Mouse (Mus musculus): Measurements from ENCODE around the gene Crp.

Gene Crp

DNA sequence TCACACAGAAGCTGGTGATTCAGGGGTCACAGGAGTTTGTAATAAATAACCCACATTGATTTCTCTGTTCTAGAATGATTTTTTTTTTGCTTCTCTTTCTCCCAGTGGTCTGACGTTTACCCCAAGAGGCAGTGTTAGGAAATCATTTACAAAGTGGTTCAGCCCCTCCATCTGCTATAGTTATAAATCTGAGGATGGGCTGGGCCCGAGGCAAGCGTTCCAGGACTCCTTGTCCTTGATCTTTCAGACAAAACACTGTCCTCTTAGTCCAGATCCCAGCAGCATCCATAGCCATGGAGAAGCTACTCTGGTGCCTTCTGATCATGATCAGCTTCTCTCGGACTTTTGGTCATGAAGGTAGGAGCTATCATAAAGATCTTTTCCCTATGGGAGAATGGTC lies at the start of gene Crp:
Gene Crp, plus strand, starts transcription at position 212 of the 400 bp plus-strand sequence.
- no peak for ATAC-seq (ENCODE audit: low TSS enrichment)

DNA sequence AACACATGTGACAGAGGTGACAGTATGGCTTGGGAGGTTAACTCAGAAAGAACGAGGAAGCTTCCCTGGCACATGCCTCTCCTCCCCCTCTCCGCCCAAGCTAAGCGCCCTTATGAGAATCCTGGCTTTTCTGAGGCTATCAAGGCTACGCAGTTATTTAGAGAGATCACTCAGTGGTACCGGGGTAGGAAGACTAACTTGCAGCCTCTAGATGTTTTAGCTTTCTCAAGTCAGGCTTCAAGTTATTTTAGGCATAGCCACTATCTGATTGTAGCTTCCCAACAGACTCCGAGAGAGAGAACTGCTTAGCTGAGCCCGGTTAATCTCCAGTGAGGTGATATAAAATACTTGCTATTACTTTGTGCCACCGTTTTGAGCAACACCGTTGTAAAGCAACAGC lies 48.5 kb upstream of the Crp start:
- no peak for ATAC-seq (ENCODE audit: low TSS enrichment)

DNA sequence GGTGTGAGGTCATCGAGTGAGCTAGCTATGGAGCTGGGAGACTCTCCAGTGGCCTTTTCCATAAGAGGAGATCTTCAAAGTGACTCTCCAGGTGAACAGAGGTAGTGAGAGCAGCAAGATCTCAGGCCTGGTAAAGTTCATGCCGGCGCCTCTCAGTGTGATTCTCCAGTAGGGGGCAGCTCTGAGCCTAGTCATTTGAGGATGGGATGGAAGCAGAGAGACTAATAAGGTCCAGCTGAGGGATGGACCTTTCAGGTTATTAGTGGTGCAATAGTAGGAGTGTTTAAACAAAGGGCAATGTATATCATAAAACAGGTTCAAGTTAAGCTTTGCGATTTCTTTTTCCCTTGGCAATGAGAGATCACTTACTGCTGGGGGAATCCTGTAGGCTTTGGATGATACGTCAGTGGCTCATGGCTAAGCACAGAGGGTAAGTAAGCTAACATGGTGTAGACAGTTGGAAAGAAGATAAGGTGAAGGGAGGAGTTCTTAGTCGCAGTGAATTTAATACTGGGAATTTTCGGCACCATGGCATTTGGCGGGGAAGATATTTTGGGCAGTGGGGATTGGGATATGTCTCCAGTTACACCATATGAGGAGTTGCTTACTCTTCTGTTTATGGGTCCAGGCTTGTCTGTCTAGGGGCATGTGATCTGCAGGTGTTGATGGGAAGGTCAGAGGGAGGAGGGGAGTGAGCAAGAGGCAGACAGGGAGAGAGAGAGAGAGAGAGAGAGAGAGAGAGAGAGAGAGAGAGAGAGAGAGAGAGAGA lies 47.2 kb upstream of the Crp start:
- no peak for ATAC-seq (ENCODE audit: low TSS enrichment)

DNA sequence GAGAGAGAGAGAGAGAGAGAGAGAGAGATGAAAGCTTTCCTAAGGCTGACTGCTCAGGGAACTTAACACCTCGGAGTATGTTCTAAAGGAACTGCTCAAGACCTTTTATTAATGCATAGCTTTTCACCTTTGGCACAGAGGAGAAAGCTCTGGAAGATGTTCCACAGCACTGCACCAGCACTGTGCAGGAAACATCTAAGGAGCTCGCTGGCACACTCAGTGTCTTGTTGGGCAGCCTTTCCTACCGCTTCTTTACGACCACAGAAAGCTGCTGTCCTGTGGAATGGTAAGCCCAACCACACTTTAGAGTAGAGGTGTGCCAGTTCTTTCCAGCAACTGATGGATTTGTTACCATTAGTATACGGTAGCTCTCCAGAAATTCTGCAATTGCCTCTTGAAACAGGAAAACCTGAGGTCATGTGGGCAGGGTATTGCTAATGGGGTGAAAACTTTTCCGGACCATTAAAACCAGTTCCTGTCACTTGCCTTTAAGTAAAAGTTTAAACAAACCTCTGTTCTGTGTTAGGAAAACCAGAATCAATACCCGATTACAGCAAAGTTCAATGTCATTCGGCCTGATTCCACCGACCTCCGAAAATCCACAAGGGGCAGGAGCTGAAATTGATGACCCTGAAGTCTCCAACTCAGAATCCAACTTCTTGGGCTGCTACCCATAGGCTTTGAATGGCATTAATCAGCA lies 46.4 kb upstream of the Crp start:
- ATAC-seq (ENCODE audit: low TSS enrichment) = no peak

DNA sequence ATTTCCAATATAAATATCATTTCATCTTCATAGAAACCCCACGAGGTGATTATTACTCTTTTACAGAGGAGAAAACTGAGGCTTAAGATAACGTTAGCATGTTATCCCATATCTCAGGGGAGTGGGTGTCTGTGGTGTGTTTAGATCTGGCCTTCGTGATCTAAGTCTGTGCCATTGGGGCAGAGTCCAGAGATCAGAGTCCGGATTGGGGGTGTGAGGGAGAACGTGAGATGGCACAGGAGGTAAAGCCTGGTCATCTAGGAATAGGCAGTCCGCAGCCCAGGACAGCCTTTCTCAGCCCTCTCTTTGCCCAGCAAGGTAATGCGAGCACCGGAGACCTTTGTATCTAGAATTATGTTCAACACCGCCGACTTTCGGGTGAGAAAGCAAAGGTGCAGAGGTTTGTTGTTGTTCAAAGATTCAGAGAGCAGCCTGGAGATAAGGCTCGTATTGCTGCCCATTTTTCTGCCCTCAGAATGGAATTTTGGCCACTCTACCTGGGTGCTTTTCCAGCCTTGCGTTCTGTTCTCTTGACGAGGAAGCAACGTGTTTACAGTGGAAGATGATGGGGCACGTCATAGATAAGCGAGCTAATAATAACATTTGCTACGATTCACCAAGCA lies 45.7 kb upstream of the Crp start:
- no peak for ATAC-seq (ENCODE audit: low TSS enrichment)

DNA sequence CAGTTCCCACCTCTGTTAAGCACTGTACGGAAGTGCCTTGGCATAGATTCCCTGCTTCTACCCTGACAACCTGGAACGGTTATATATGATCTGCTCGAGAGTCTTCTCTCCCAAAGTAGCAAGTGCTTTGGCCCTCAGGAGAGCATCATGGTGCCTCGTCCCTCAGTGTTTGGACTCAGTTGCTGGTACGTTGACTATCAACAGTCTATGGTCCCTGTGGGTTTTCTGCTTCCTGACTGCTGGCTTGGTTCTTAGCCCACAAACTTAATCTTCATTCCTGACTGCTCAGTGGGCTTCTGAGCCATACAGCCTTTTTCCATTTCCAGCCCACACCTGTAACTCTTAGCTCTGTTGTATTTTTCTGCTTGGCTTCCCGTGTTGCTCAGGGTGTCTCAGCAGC lies 44.0 kb upstream of the Crp start:
- ATAC-seq (ENCODE audit: low TSS enrichment) = no peak

DNA sequence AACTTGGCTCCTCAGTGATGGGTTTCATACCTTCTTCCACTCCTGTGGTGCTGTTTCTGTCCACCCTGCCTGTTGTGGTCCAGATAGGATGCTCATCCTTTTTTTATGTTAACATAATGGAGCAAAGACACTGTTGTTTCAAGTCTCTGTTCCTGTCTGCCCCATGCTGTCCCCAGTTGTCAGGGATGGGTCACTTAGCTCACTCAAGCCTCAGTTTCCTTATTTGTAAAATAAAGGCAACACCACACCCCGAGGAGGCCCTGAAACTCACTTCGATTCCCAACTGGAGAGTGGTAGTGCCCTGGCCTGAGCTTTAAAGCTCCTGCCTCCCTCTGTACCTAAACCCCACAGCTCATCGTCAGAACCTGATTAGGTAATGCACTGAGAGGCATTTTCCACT lies 40.6 kb upstream of the Crp start:
- ATAC-seq (ENCODE audit: low TSS enrichment) = no peak

DNA sequence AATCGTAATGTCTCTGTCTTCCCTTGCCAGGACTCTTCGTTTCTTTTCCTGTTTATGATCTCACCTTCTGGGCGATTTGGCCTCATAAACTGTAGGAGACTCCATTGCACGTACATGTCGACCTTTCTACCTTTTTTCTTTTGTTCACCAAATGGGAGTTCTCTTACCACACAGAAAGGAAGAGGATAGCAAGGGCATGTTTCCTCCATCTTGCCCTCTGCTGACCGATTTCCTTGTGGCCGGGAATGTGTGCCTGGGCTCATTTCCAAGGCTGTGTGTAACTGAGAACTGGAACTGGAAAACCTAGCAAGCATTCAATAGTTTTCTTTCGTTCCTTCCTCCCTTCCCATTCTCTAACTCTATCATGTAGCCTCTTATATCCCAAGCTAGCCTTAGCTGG lies 38.2 kb upstream of the Crp start:
- ATAC-seq (ENCODE audit: low TSS enrichment) = no peak

DNA sequence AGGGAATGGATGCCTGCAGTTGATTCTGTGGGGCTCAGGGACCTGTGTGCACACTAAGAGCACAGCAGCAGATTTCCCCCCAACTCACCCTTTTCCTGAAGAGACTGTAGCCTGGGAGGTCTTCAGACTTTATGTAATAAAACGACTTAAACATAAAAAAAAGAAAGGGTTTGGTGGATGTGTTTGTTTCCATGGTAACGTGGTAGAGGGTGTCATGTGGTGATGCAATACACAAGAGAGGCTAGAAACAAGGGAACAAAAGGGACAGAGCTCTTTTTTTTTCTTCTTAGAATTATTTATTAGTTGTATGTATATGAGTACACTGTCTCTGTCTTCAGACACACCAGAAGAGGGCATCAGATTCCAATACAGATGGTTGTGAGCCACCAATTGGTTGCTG lies 32.4 kb upstream of the Crp start:
- no peak for ATAC-seq (ENCODE audit: low TSS enrichment)

DNA sequence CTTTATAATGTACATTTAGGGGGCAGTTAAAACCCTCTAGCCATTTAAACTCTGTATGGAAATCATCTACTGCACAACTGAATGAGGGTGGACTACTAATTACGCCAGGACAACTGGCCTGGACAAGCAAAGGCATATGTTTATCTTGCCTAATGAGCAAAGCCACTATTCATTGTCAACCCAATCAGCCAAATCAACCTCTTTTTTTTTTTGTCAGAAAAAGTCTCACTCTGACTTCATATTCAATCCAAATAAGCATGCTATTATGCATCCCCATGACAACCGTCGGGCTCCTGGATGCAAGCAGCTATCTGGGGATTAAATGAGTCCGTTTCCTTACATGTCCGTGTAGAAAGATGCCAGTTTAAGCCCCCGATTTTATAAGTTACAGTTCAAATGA lies 30.3 kb upstream of the Crp start:
- ATAC-seq (ENCODE audit: low TSS enrichment) = peak; percentile 34; the same call in 1 of the 2 replicates

DNA sequence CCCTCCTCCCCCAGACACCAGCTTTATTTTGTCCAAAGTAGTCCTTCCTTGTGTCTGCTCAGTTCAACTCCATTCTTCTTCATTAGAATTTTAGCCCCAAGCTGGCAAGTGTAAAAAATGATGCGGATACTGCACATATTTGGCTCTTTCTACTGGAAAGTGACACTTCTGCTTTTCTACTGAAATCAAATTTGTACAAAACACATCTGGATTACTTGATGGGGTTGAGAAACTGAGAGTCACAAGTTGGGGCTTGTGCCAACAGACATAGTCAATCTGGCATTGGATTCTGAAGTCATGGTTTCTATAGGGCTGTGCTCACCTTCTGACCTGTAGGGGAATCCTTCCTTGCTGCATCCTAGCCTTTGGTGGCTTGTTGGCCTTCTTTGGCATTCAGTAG lies 27.1 kb upstream of the Crp start:
- no peak for ATAC-seq (ENCODE audit: low TSS enrichment)

DNA sequence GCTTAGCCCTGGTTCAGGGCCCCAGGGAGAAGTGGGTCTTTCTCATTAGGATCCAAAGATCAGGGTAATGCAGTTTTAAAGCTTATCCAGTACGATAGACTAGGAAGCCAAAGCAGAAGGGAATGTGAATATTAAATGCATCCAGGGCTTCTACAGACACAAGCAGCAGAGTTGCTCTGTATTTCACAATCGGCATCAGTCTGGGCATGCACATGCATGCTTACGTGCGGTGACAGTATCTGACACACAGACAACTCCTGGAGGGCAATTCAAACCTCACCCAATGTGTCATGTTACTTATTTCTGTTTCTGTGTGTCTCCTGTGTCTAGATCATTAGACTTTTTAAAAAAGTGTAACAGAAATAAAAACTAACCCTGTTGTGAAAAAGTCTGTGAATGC lies 17.1 kb upstream of the Crp start:
- ATAC-seq (ENCODE audit: low TSS enrichment) = no peak

DNA sequence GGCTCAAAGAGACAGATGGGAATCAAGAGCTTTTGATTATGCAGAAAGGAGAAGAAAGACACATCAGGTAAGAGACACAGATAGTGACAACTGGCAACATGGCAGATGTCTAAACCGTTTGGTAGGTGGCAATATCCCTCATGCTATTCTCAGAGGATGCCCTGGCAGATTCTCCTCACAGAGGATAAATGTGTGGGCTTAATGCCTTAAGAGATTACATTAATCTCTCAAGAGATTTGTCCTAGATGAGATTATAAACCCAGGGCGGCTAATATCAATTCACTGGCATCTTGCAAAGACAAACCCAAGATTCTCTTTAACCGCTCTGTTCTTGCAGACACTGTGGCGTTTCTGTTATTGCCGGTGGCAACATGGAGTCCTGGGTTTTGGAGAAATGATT lies 14.3 kb upstream of the Crp start:
- ATAC-seq (ENCODE audit: low TSS enrichment) = no peak

DNA sequence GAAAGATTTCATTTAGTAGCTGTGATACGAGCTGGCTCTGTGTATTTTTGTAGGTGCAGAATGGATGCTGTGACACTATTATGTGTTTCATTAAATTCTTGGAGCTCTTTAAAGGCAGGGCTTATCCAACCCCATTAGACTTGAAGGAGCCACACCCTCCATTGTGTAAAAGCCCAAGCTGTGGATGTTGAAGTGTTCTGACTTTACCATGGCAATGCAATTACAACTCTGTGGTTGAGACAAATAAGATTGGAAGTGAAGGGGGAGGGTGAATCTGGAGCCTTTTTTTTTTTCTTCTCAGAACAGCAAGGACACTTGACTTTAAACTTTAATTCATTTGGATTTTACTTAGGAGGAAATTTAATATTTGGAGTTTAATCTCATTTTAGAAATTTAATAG lies 13.9 kb upstream of the Crp start:
- ATAC-seq (ENCODE audit: low TSS enrichment) = no peak

DNA sequence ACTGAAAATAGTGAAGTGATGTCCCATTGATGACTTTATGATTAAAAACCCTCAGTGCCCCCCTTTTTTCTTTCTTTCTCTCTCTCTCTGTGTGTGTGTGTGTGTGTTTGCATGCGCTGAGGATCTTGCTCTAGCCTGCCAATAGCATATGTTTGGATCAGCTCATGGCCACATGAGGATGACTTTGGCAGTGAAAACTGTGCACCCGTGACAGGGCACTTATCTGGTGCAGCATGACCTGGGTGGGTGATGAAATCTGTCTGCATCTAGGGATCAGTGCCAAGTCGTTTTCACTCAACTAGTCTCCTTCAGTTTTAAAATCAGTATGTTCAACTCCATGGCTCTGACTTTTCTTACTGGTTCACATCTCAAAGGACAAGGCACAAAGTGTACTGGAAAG lies 12.7 kb upstream of the Crp start:
- ATAC-seq (ENCODE audit: low TSS enrichment) = no peak

DNA sequence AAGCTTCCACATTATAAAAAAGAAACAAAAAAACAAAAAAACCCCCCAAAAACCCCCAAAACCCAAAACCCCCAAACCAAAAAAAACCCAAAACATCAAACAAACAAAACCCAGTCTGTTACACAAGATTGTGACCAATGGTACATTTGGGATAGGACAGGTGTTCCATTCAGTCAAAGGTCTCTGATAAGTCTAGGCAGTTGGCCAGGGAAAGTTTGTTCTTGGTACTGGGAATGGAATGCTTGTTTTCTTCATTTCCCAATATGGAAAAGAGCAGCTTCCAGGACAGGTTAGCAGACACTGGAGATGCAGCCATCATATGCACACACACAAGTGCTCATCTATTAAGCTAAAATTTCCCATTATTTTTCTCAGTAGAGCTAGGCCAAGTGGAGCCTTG lies 433 bp upstream of the Crp start:
- ATAC-seq (ENCODE audit: low TSS enrichment) = no peak

DNA sequence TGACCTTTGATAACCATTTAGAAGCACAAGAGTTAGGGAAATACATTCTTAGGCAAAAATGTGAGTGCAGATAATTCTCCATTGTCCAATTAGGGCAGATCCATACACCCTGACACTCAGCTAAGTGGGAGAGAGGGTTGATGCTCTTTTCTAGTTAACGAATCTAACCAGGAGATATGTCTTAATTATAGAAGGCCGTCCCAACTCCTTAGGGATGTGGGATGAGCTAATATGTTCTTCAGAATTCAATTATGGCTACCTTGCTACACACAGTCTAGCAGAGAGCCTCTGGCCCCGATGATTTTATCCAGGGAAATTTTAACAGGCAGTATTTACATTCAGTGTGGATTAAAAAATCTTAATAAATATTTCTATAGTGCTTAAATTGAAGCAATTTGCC lies 3.0 kb downstream of the Crp start:
- no peak for ATAC-seq (ENCODE audit: low TSS enrichment)

DNA sequence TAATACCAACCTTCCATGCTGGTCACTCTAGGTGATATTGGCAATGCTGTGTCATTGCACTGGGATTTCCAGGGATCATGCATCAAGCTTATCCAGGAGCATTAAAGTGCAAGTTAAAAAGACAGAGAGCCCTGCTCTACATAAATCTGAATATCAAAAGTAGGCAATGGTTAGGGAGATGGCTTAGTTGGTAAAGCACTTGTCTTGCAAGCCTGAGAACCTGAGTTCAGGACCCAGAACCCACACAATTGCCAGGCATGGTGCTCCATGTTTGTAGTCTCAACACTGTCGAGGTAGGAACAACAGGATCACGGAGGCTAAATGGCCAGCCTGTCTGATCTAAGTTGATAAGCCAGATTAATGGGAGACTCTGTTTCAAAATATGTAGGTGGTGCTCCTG lies 3.5 kb downstream of the Crp start:
- no peak for ATAC-seq (ENCODE audit: low TSS enrichment)

DNA sequence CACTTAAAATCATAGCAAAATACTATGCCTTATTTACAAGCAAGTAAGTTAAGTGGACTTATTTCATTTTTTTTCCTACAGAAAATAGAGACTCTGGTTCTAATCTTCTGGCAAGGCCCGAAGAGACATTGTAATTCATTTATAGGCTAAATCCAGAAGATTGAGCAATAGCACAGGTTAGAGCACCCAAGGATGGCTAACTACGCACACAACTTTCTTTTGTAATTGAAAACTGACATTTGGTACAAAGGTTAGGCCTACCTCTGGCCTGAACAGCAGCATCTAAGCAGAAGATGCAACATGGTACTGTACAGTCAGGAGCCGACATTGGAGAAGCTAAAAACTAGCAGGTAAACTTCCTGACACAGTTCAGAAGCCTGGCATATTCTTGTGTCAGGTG lies 4.0 kb downstream of the Crp start:
- ATAC-seq (ENCODE audit: low TSS enrichment) = no peak

DNA sequence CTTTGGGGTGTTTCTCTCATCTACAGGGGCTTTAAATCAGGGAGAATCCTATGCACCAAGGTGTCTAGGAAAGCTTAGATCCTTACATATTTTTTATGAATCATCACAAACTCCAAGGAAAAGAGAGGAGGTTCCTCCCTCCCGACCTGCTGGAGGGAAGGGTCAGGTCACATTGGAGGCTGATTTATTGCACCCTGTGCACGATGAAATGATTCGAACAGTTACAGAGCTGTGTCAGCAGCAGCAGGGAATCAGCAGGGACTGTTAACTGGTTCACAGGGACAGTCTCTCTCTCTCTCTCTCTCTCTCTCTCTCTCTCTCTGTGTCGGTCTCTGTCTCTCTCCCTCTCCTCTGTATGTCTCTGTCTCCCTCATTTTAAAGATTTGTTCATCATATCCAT lies 6.9 kb downstream of the Crp start:
- no peak for ATAC-seq (ENCODE audit: low TSS enrichment)

DNA sequence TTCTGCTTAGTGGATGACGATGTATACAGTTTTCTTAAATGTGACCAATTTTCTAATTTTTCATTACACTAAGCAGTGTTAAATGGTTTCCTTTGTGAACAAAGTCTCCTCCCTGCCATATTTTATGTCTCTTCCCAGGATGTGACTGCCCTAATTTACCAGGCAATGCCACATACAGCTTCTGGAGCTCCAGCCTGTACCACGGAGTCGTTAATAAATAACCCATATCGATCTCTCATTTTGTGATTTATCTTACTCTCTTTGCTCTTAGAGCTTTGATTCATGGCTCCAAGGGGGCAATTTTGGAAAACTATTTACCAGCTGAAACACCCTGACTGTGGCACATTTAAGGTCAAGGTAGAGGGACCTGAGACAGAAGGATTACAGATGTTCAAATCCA lies 8.4 kb downstream of the Crp start:
- no peak for ATAC-seq (ENCODE audit: low TSS enrichment)

DNA sequence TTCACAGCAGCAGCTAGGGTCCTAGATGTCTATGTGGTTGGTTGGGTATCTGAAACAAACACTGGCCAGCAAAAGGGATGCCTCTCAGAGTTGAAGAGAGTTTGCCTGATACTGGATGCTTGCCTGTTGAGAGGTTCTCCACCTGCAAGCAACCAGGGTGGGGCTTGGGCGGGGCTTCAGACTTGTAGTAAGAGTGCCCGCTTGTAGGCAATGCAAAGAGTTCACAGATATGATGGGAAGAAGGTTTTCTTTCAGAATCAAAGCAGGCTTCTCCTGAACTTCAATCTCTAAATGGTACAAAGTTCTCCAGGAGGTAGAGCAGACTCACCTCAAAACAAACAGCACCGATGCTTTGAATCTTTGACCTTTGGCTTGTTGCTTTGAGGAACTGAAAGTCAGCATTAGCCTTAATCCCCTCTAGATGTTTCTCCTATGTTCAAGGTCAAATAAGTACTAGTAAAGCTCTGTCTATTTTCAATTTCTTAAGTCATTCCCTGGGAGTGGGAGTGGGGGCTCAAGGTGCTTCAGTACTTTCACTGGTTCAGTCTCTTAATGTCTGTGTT lies 12.0 kb downstream of the Crp start:
- no peak for ATAC-seq (ENCODE audit: low TSS enrichment)

DNA sequence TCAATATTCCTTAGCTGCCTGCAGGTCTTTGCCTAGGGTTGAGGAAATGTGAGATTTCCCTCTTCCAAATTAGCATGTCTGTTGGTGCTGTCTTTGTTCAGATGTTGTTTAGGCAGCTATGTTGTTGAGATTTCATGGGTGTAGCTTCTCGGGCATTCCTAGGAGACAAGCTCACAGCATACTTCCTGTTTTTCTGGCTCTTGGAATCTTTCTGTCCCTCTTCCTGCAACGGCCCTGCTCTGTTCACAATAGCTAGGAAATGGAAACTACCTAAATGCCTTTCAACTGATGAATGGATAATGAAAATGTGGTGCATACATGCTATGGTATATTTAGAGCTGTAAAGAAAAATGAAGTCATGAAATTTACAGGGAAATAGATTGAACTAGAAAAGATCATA lies 13.5 kb downstream of the Crp start:
- no peak for ATAC-seq (ENCODE audit: low TSS enrichment)
